ENCODE assay signal across 10 mouse cellular contexts in genomic region chr16:84527375-84527774, GRCm38 (mm10). TPM values are rescaled to one million over a fixed set of nuclear protein-coding genes. Genes with fewer than 3 reads are reported as not detected.
DNase-seq lines count a peak whose midpoint lies in the region; ATAC-seq and TF ChIP-seq lines count a peak whose summit lies in the region.
"Had no signal": no experiment of that assay in that cellular context is flagged by ENCODE, and none has a peak within 500 bp of the region (broad histone marks: within the 10 kb centered on the region; RNA-seq: fewer than 3 reads in every experiment).

No protein-coding gene starts in this region.

- H3K4me1 ChIP-seq in kidney, embryonic 14.5 days (ENCODE audit: control insufficient read depth, insufficient read depth, low read length) = no peaks in the 10 kb centered on the region
- H3K4me1 ChIP-seq in liver, embryonic 14.5 days (replicated peaks; ENCODE audit: control insufficient read depth in 2 of 2, insufficient read depth in 2 of 2, low read length in 1 of 2) = no peaks in the 10 kb centered on the region
- H3K4me1 ChIP-seq: limb, embryonic 12.5 days had no signal

- 58% methylated on average over 11 of the region's 11 CpGs for WGBS in kidney, embryonic 14.5 days
- WGBS in liver, embryonic 14.5 days (ENCODE audit: insufficient replicate concordance) = 35% methylated on average over 11 of the region's 11 CpGs

- no peak overlapping the region for H3K4me3 ChIP-seq in kidney, embryonic 14.5 days (ENCODE audit: low read length)
- no peak overlapping the region for H3K4me3 ChIP-seq in liver, embryonic 14.5 days (ENCODE audit: insufficient read depth in 1 of 2, low read depth in 2 of 2, low read length in 2 of 2)
- H3K4me3 ChIP-seq: limb, embryonic 12.5 days had no signal

- H3K4me2 ChIP-seq in kidney, embryonic 14.5 days (replicated peaks; ENCODE audit: low read depth, low read length) = no peak overlapping the region
- no peak overlapping the region for H3K4me2 ChIP-seq in liver, embryonic 14.5 days (ENCODE audit: low read depth)
- H3K4me2 ChIP-seq: limb, embryonic 12.5 days had no signal

- H3K9me3 ChIP-seq in kidney, embryonic 14.5 days (ENCODE audit: control insufficient read depth, low read length) = no peaks in the 10 kb centered on the region
- no peaks in the 10 kb centered on the region for H3K9me3 ChIP-seq in liver, embryonic 14.5 days (ENCODE audit: control insufficient read depth, low read length)
- H3K9me3 ChIP-seq: limb, embryonic 12.5 days had no signal

- TF ChIP-seq EP300 in liver, embryonic 14.5 days (IDR thresholded peaks at IDR 0.05; ENCODE audit: low read depth) = no peak

- no peak for ATAC-seq in kidney, embryonic 14.5 days (ENCODE audit: low FRiP score, low TSS enrichment)
- ATAC-seq in liver, embryonic 14.5 days (ENCODE audit: insufficient read depth) = no peak
- ATAC-seq in monocyte, adult 5-6 weeks (replicated peaks; ENCODE audit: insufficient number of reproducible peaks, low FRiP score, low TSS enrichment, poor library complexity, severe bottlenecking) = no peak

- peak; percentile 15 for DNase-seq in kidney, adult 11 months
- DNase-seq in MEL-GATA-1-ER (ENCODE audit: extremely low read depth, low read depth) = peak; percentile 26
- DNase-seq in cerebellum, adult 9-10 months = peak; percentile 15
- DNase-seq in induced T-regulatory cell, adult 2 months (ENCODE audit: low read depth) = peak; percentile 73
- DNase-seq in liver, embryonic 14.5 days (ENCODE audit: low read depth in 3 of 3, low spot score in 3 of 3) = no peak
- DNase-seq in skeletal muscle tissue, adult 2 months (ENCODE audit: low read depth, low spot score) = peak; percentile 4

- no peak overlapping the region for H3K27ac ChIP-seq in kidney, embryonic 14.5 days (ENCODE audit: low read depth, low read length)
- H3K27ac ChIP-seq in liver, embryonic 14.5 days = no peak overlapping the region
- H3K27ac ChIP-seq: limb, embryonic 12.5 days had no signal

- H3K36me3 ChIP-seq in kidney, embryonic 14.5 days (ENCODE audit: control insufficient read depth, insufficient read depth, low read length) = no peaks in the 10 kb centered on the region
- H3K36me3 ChIP-seq in liver, embryonic 14.5 days (replicated peaks; ENCODE audit: control insufficient read depth, insufficient read depth, low read depth) = no peaks in the 10 kb centered on the region
- H3K36me3 ChIP-seq: limb, embryonic 12.5 days had no signal

- no peaks in the 10 kb centered on the region for H3K27me3 ChIP-seq in kidney, embryonic 14.5 days (ENCODE audit: control insufficient read depth, insufficient read depth, low read length)
- H3K27me3 ChIP-seq in liver, embryonic 14.5 days (ENCODE audit: control insufficient read depth, insufficient read depth, low read length) = no peaks in the 10 kb centered on the region
- H3K27me3 ChIP-seq: limb, embryonic 12.5 days had no signal

- no peak overlapping the region for H3K9ac ChIP-seq in kidney, embryonic 14.5 days (ENCODE audit: low read depth, low read length)
- H3K9ac ChIP-seq in liver, embryonic 14.5 days (replicated peaks) = no peak overlapping the region
- H3K9ac ChIP-seq: limb, embryonic 12.5 days had no signal

- TF ChIP-seq CTCF in liver, embryonic 14.5 days (IDR thresholded peaks at IDR 0.05; ENCODE audit: low read depth) = peak; percentile 29

RNA-seq across cellular contexts. Expression of gene A730009L09Rik, which starts 12.5 kb away (rescaled TPM):
- polyA plus RNA-seq in kidney, embryonic 14.5 days (2014; fragmentation: Nextera tagmentation; extraction: Ambion mirVana) = not detected in 2 replicates
- polyA plus RNA-seq in liver, embryonic 14.5 days (2012; rRNA removed) = not detected in 2 replicates
- not detected in 2 replicates for polyA plus RNA-seq in liver, embryonic 14.5 days (2014; fragmentation: Nextera tagmentation; extraction: Ambion mirVana)
- not detected in 3 replicates for total RNA-seq in monocyte, adult 5-6 weeks (2017)
- polyA plus RNA-seq: embryonic facial prominence, embryonic 14.5 days; limb, embryonic 12.5 days had no signal

Comparison
In these comparisons a context has a peak if more than half of its experiments do, and no peak if none do; other contexts are left out.
1. DNase-seq: peak in kidney, adult 11 months (single experiment), MEL-GATA-1-ER (single experiment), cerebellum, adult 9-10 months (single experiment), induced T-regulatory cell, adult 2 months (single experiment) and skeletal muscle tissue, adult 2 months (single experiment); none in liver, embryonic 14.5 days (0 of 3).